In genomic region chr6:65647731-65648130, GRCm38 (mm10) we compare ENCODE assay signal across 20 mouse cellular contexts. TPM values are rescaled to one million over a fixed set of nuclear protein-coding genes. Genes with fewer than 3 reads are reported as not detected.
DNase-seq lines count a peak whose midpoint lies in the region; ATAC-seq and TF ChIP-seq lines count a peak whose summit lies in the region.
"Had no signal": no experiment of that assay in that cellular context is flagged by ENCODE, and none has a peak within 500 bp of the region (broad histone marks: within the 10 kb centered on the region; RNA-seq: fewer than 3 reads in every experiment).

No protein-coding gene starts in this region.

- WGBS in lung, embryonic 15.5 days: 67% methylated on average over 6 of the region's 6 CpGs
- WGBS in stomach, postnatal 0 days: 79% methylated on average over 6 of the region's 6 CpGs
- 81% methylated on average over 6 of the region's 6 CpGs for WGBS in kidney, embryonic 15.5 days

- no peak overlapping the region for H3K4me3 ChIP-seq in lung, embryonic 15.5 days
- no peak overlapping the region for H3K4me3 ChIP-seq in stomach, postnatal 0 days (ENCODE audit: low read depth, low read length)
- H3K4me3 ChIP-seq in kidney, embryonic 15.5 days (replicated peaks): no peak overlapping the region
- H3K4me3 ChIP-seq: embryonic facial prominence, embryonic 15.5 days; forebrain, embryonic 10.5 days; neural tube, embryonic 13.5 days had no signal

- no peak for DNase-seq in lung, adult 18-20 months
- DNase-seq in thymus, postnatal 14 days: peak; percentile 57
- no peak for DNase-seq in stomach, postnatal 0 days (ENCODE audit: low spot score)
- no peak for DNase-seq in kidney, postnatal 14 days
- DNase-seq: cerebellum, adult 9-11 months; embryo, embryonic 11 days; gastrocnemius, postnatal 14 days; kidney, postnatal 10 days; liver; liver, postnatal 0 days; right cerebral cortex, postnatal 25 days had no signal

- H3K36me3 ChIP-seq in lung, embryonic 15.5 days: no peaks in the 10 kb centered on the region
- no peaks in the 10 kb centered on the region for H3K36me3 ChIP-seq in stomach, postnatal 0 days (ENCODE audit: control insufficient read depth, insufficient read depth, low read length)
- H3K36me3 ChIP-seq in kidney, embryonic 15.5 days: no peaks in the 10 kb centered on the region
- H3K36me3 ChIP-seq: embryonic facial prominence, embryonic 15.5 days; forebrain, embryonic 10.5 days; neural tube, embryonic 13.5 days had no signal

- H3K4me1 ChIP-seq in lung, embryonic 15.5 days: peaks cover 24% of the 10 kb centered on the region; the same call in 1 of the 2 replicates
- no peaks in the 10 kb centered on the region for H3K4me1 ChIP-seq in stomach, postnatal 0 days (replicated peaks; ENCODE audit: control insufficient read depth, insufficient read depth)
- H3K4me1 ChIP-seq in kidney, embryonic 15.5 days: no peaks in the 10 kb centered on the region
- H3K4me1 ChIP-seq: embryonic facial prominence, embryonic 15.5 days; neural tube, embryonic 13.5 days had no signal

- TF ChIP-seq CTCF in stomach, postnatal 0 days (IDR thresholded peaks at IDR 0.05; ENCODE audit: low read depth): no peak

- no peaks in the 10 kb centered on the region for H3K9me3 ChIP-seq in lung, embryonic 15.5 days
- H3K9me3 ChIP-seq in stomach, postnatal 0 days (ENCODE audit: control insufficient read depth, low read length): no peaks in the 10 kb centered on the region
- H3K9me3 ChIP-seq in kidney, embryonic 15.5 days (replicated peaks): no peaks in the 10 kb centered on the region
- H3K9me3 ChIP-seq: embryonic facial prominence, embryonic 15.5 days; forebrain, embryonic 10.5 days; neural tube, embryonic 13.5 days had no signal

- TF ChIP-seq EP300 in stomach, postnatal 0 days (optimal IDR thresholded peaks at IDR 0.05): no peak

- ATAC-seq in lung, embryonic 15.5 days (ENCODE audit: borderline replicate concordance, extremely low read depth, low FRiP score, low TSS enrichment): no peak
- ATAC-seq in activated CD4-positive, CD25-positive, alpha-beta regulatory T cell, adult 4 months: peak; percentile 98
- peak; percentile 79 for ATAC-seq in monocyte, adult 5-6 weeks (replicated peaks; ENCODE audit: insufficient number of reproducible peaks, low FRiP score, low TSS enrichment, poor library complexity, severe bottlenecking)
- ATAC-seq in stomach, postnatal 0 days (ENCODE audit: low FRiP score, low TSS enrichment): no peak
- no peak for ATAC-seq in kidney, embryonic 15.5 days (replicated peaks; ENCODE audit: low FRiP score)
- ATAC-seq: intestine, postnatal 0 days; liver, postnatal 0 days had no signal

- peak overlapping the region; percentile 6; the same call in 1 of the 2 replicates for H3K27ac ChIP-seq in lung, embryonic 15.5 days
- no peak overlapping the region for H3K27ac ChIP-seq in stomach, postnatal 0 days (replicated peaks)
- no peak overlapping the region for H3K27ac ChIP-seq in kidney, embryonic 15.5 days
- H3K27ac ChIP-seq: embryonic facial prominence, embryonic 15.5 days; forebrain, embryonic 10.5 days; hindbrain, embryonic 14.5 days; neural tube, embryonic 13.5 days had no signal

- no peak overlapping the region for H3K9ac ChIP-seq in lung, embryonic 15.5 days
- no peak overlapping the region for H3K9ac ChIP-seq in stomach, postnatal 0 days (ENCODE audit: low read length)
- no peak overlapping the region for H3K9ac ChIP-seq in kidney, embryonic 15.5 days
- H3K9ac ChIP-seq: embryonic facial prominence, embryonic 15.5 days; hindbrain, embryonic 14.5 days; liver, postnatal 0 days; neural tube, embryonic 13.5 days had no signal

- H3K27me3 ChIP-seq in lung, embryonic 15.5 days: no peaks in the 10 kb centered on the region
- no peaks in the 10 kb centered on the region for H3K27me3 ChIP-seq in stomach, postnatal 0 days (ENCODE audit: control insufficient read depth, insufficient read depth, low read length)
- H3K27me3 ChIP-seq in kidney, embryonic 15.5 days: no peaks in the 10 kb centered on the region
- H3K27me3 ChIP-seq: embryonic facial prominence, embryonic 15.5 days; neural tube, embryonic 13.5 days had no signal

- no peak overlapping the region for H3K4me2 ChIP-seq in lung, embryonic 15.5 days
- no peak overlapping the region for H3K4me2 ChIP-seq in stomach, postnatal 0 days (replicated peaks; ENCODE audit: low read depth)
- H3K4me2 ChIP-seq in kidney, embryonic 15.5 days: no peak overlapping the region
- H3K4me2 ChIP-seq: embryonic facial prominence, embryonic 15.5 days; hindbrain, embryonic 14.5 days; neural tube, embryonic 13.5 days had no signal

RNA-seq across cellular contexts. Expression of gene Ndnf, which starts 23.7 kb away (rescaled TPM):
- polyA plus RNA-seq in lung, embryonic 15.5 days (2015; fragmentation: Nextera tagmentation; extraction: Ambion mirVana): 42.1 and 48.2 TPM in 2 replicates
- polyA plus RNA-seq in activated CD4-positive, CD25-positive, alpha-beta regulatory T cell, adult 4 months (2017; shearing (Covaris generic)): under 1 TPM; 0.25 to 0.74 TPM
- 4.3 to 14.0 TPM (median 13.8 TPM) in 3 replicates for total RNA-seq in monocyte, adult 5-6 weeks (2017)
- polyA plus RNA-seq in stomach, postnatal 0 days (2015; fragmentation: Nextera tagmentation; extraction: Ambion mirVana): 1.4 and 2.7 TPM in 2 replicates
- polyA plus RNA-seq in kidney, embryonic 15.5 days (2015; fragmentation: Nextera tagmentation; extraction: Ambion mirVana): 6.7 and 9.1 TPM in 2 replicates

Comparison
In these comparisons a context has a peak if more than half of its experiments do, and no peak if none do; other contexts are left out.
1. ATAC-seq: peak in activated CD4-positive, CD25-positive, alpha-beta regulatory T cell, adult 4 months (single experiment) and monocyte, adult 5-6 weeks (single experiment); none in lung, embryonic 15.5 days (single experiment), stomach, postnatal 0 days (single experiment) and kidney, embryonic 15.5 days (single experiment).